Mouse (Mus musculus): ENCODE measurements around the gene Cd27. TPM values are rescaled to one million over a fixed set of nuclear protein-coding genes. Genes with fewer than 3 reads are reported as not detected.
A peak's percentile ranks its signal among the peaks of the same experiment; 100 is the strongest.

Gene Cd27
- total RNA-seq, 1 experiment: 0.22 TPM

GRCm38 (mm10) chr6:125217899-125218298 is 18.9 kb downstream of the Cd27 start:
- Histone ChIP-seq H3K27ac (ENCODE audit: insufficient read depth, low read depth, low read length, poor library complexity, severe bottlenecking) (no peak overlapping the region), H3K36me3 (ENCODE audit: control insufficient read depth, insufficient read depth, low read length, poor library complexity, severe bottlenecking) (peaks cover 5% of the 10 kb centered on the region; the same call in 1 of the 2 replicates), H3K4me3 (ENCODE audit: insufficient read depth in 1 of 2, low read depth in 1 of 2, low read length in 2 of 2, poor library complexity in 1 of 2, severe bottlenecking in 1 of 2) (no peak overlapping the region), H3K9me3 (ENCODE audit: control insufficient read depth, insufficient read depth, low read depth, low read length) (no peaks in the 10 kb centered on the region), H3K4me1 (ENCODE audit: control insufficient read depth in 2 of 2, insufficient read depth in 2 of 2, low read length in 2 of 2, poor library complexity in 1 of 2) (peaks cover 3 to 5% of the 10 kb centered on the region in 2 experiments; a peak in 1 of 4 replicates), H3K9ac (ENCODE audit: insufficient read depth, low read depth, low read length, poor library complexity, severe bottlenecking) (no peak overlapping the region)
- no peak for DNase-seq (ENCODE audit: low read depth, low spot score)
- in situ Hi-C loops (cut with MboI; ENCODE audit: low sequenced_read_pairs in 2 of 2, unreplicated experiment in 2 of 2): no loop called here
- TF ChIP-seq ZC3H11A (IDR thresholded peaks at IDR 0.05; ENCODE audit: borderline replicate concordance, low read depth, low read length) (no peak), CHD2 (IDR thresholded peaks at IDR 0.05; ENCODE audit: low read depth, low read length) (no peak), ZNF384 (IDR thresholded peaks at IDR 0.05; ENCODE audit: low read depth, low read length) (no peak), MAFK (IDR thresholded peaks at IDR 0.05; ENCODE audit: insufficient read depth, low read depth, low read length) (no peak), HCFC1 (IDR thresholded peaks at IDR 0.05; ENCODE audit: borderline replicate concordance, insufficient read depth, low read length) (no peak)

- DNase-seq (ENCODE audit: low read depth, low spot score): no peak
- no peak overlapping the region for H3K9ac ChIP-seq (ENCODE audit: insufficient read depth, low read depth, low read length, poor library complexity, severe bottlenecking)
- no peak for TF ChIP-seq MAFK (IDR thresholded peaks at IDR 0.05; ENCODE audit: insufficient read depth, low read depth, low read length)
- TF ChIP-seq ZNF384 (IDR thresholded peaks at IDR 0.05; ENCODE audit: low read depth, low read length): no peak
- TF ChIP-seq CHD2 (IDR thresholded peaks at IDR 0.05; ENCODE audit: low read depth, low read length): no peak
- no peak for TF ChIP-seq ZC3H11A (IDR thresholded peaks at IDR 0.05; ENCODE audit: borderline replicate concordance, low read depth, low read length)
- TF ChIP-seq HCFC1 (IDR thresholded peaks at IDR 0.05; ENCODE audit: borderline replicate concordance, insufficient read depth, low read length): no peak
- peaks cover 5% of the 10 kb centered on the region; the same call in 1 of the 2 replicates for H3K36me3 ChIP-seq (ENCODE audit: control insufficient read depth, insufficient read depth, low read length, poor library complexity, severe bottlenecking)
- H3K4me1 ChIP-seq (ENCODE audit: control insufficient read depth in 2 of 2, insufficient read depth in 2 of 2, low read length in 2 of 2, poor library complexity in 1 of 2): peaks cover 3 to 5% of the 10 kb centered on the region in 2 experiments; a peak in 1 of 4 replicates
- H3K9me3 ChIP-seq (ENCODE audit: control insufficient read depth, insufficient read depth, low read depth, low read length): no peaks in the 10 kb centered on the region
- in situ Hi-C loops (cut with MboI; ENCODE audit: low sequenced_read_pairs in 2 of 2, unreplicated experiment in 2 of 2): no loop called here
- H3K4me3 ChIP-seq (ENCODE audit: insufficient read depth in 1 of 2, low read depth in 1 of 2, low read length in 2 of 2, poor library complexity in 1 of 2, severe bottlenecking in 1 of 2): no peak overlapping the region
- no peak overlapping the region for H3K27ac ChIP-seq (ENCODE audit: insufficient read depth, low read depth, low read length, poor library complexity, severe bottlenecking)
These were observed 19.9 kb downstream of the Cd27 start for GRCm38 (mm10) chr6:125216898-125217297.

GRCm38 (mm10) chr6:125215148-125215954 is 21.5 kb downstream of the Cd27 start, which contains the start of gene Vamp1:
Vamp1 (plus strand) TSS chr6:125215551.
- peak within 1 kb of the TSS; percentile 82 for H3K9ac ChIP-seq (ENCODE audit: insufficient read depth, low read depth, low read length, poor library complexity, severe bottlenecking)
- DNase-seq (ENCODE audit: low read depth, low spot score): peak; percentile 98
- H3K27ac ChIP-seq (ENCODE audit: insufficient read depth, low read depth, low read length, poor library complexity, severe bottlenecking): no peak within 1 kb of the TSS
- H3K9me3 ChIP-seq (ENCODE audit: control insufficient read depth, insufficient read depth, low read depth, low read length): no peaks in the 10 kb centered on the region
- in situ Hi-C loops (cut with MboI; ENCODE audit: low sequenced_read_pairs in 2 of 2, unreplicated experiment in 2 of 2): no loop called here
- peaks cover 5% of the 10 kb centered on the region; the same call in 1 of the 2 replicates for H3K36me3 ChIP-seq (ENCODE audit: control insufficient read depth, insufficient read depth, low read length, poor library complexity, severe bottlenecking)
- TF ChIP-seq ZNF384 (IDR thresholded peaks at IDR 0.05; ENCODE audit: low read depth, low read length) (no peak), HCFC1 (IDR thresholded peaks at IDR 0.05; ENCODE audit: borderline replicate concordance, insufficient read depth, low read length) (peak; percentile 85; the same call in 1 of the 2 replicates)
- H3K4me3 ChIP-seq (ENCODE audit: insufficient read depth in 1 of 2, low read depth in 1 of 2, low read length in 2 of 2, poor library complexity in 1 of 2, severe bottlenecking in 1 of 2): peak within 1 kb of the TSS; percentile 67 to 82
- H3K4me1 ChIP-seq (ENCODE audit: control insufficient read depth in 2 of 2, insufficient read depth in 2 of 2, low read length in 2 of 2, poor library complexity in 1 of 2): peaks cover 3 to 5% of the 10 kb centered on the region in 2 experiments; a peak in 1 of 4 replicates

GRCm38 (mm10) chr6:125213715-125214114 is 23.1 kb downstream of the Cd27 start:
- no peak overlapping the region for H3K9ac ChIP-seq (ENCODE audit: insufficient read depth, low read depth, low read length, poor library complexity, severe bottlenecking)
- no peak overlapping the region for H3K4me3 ChIP-seq (ENCODE audit: insufficient read depth in 1 of 2, low read depth in 1 of 2, low read length in 2 of 2, poor library complexity in 1 of 2, severe bottlenecking in 1 of 2)
- DNase-seq (ENCODE audit: low read depth, low spot score): no peak
- no peak overlapping the region for H3K27ac ChIP-seq (ENCODE audit: insufficient read depth, low read depth, low read length, poor library complexity, severe bottlenecking)
- H3K9me3 ChIP-seq (ENCODE audit: control insufficient read depth, insufficient read depth, low read depth, low read length): no peaks in the 10 kb centered on the region
- H3K36me3 ChIP-seq (ENCODE audit: control insufficient read depth, insufficient read depth, low read length, poor library complexity, severe bottlenecking): no peaks in the 10 kb centered on the region
- H3K4me1 ChIP-seq (ENCODE audit: control insufficient read depth in 2 of 2, insufficient read depth in 2 of 2, low read length in 2 of 2, poor library complexity in 1 of 2): 0 out of 4 replicates have a peak, but pooled peaks cover 0 to 3% of the 10 kb centered on the region in 2 experiments
- in situ Hi-C loops (cut with MboI; ENCODE audit: low sequenced_read_pairs in 2 of 2, unreplicated experiment in 2 of 2): no loop called here
- TF ChIP-seq HCFC1 (IDR thresholded peaks at IDR 0.05; ENCODE audit: borderline replicate concordance, insufficient read depth, low read length): no peak
